Mouse (Mus musculus) intestine, embryonic 15.5 days (tissue): ENCODE results near the gene Gm21976. TPM values are rescaled to one million over a fixed set of nuclear protein-coding genes. Genes with fewer than 3 reads are reported as not detected.

Experiments used
- polyA plus RNA-seq: library from polyadenylated mRNA; unstranded; fragments of >200 nt; fragmentation: Nextera tagmentation; extraction: Ambion mirVana; gene quantifications from 2 replicates; pipeline ENCODE4 v1.2.1, GENCODE M21; 2015

Gene Gm21976
- polyA plus RNA-seq, 1 experiment from 2014 or later, result not detected

Other genes starting within 250 kb of the Gm21976 start
- gene Arhgef28, start 73.4 kb upstream of the Gm21976 start, polyA plus RNA-seq, result 15.6 and 18.1 TPM in 2 replicates
- 34.0 and 35.7 TPM in 2 replicates for gene Utp15, start 16.8 kb upstream of the Gm21976 start, polyA plus RNA-seq
- 22.2 and 22.5 TPM in 2 replicates for gene Ankra2, start 16.8 kb upstream of the Gm21976 start, polyA plus RNA-seq
- 620 and 754 TPM in 2 replicates for gene Btf3, start 37.1 kb downstream of the Gm21976 start, polyA plus RNA-seq
- gene Foxd1, start 74.4 kb downstream of the Gm21976 start, polyA plus RNA-seq, result 0.03 TPM in 1 of 2 replicates, not detected in the other
- 1.8 TPM in 2 replicates for gene Gm10320, start 212.1 kb downstream of the Gm21976 start, polyA plus RNA-seq